Mouse (Mus musculus) lung, postnatal 25 days (tissue): Measurements from ENCODE around the gene Sec23ip.
"Not testable (repeated sequence)": the region's sequence is repeated elsewhere in the genome, so short reads cannot be mapped to it uniquely, and the experiment has no call there.

Source experiments
- DNase-seq: peaks from one replicate; pipeline ENCODE4 v3.0.0; 2022; ENCODE audit warnings: low spot score

Sec23ip gene

GRCm38 (mm10) chr7:128744684-128745485, at the start of gene Sec23ip:
Gene Sec23ip, plus strand, starts transcription at chr7:128744943.
- DNase-seq: peak; percentile 100

- not testable (repeated sequence) for DNase-seq
Measured at GRCm38 (mm10) chr7:128699959-128700358, 44.8 kb upstream of the Sec23ip start.

GRCm38 (mm10) chr7:128705735-128706134, 39.0 kb upstream of the Sec23ip start:
- DNase-seq: peak; percentile 63

GRCm38 (mm10) chr7:128717991-128718390, 26.8 kb upstream of the Sec23ip start:
- DNase-seq: peak; percentile 18

- DNase-seq: peak; percentile 88
Measured at GRCm38 (mm10) chr7:128724761-128725160, 20.0 kb upstream of the Sec23ip start.

GRCm38 (mm10) chr7:128725189-128725588, 19.6 kb upstream of the Sec23ip start:
- DNase-seq: no peak

GRCm38 (mm10) chr7:128726999-128727398, 17.7 kb upstream of the Sec23ip start:
- no peak for DNase-seq

GRCm38 (mm10) chr7:128727701-128728100, 17.0 kb upstream of the Sec23ip start:
- DNase-seq: no peak

- peak; percentile 35 for DNase-seq
Measured at GRCm38 (mm10) chr7:128728738-128729137, 16.0 kb upstream of the Sec23ip start.

- DNase-seq: no peak
Measured at GRCm38 (mm10) chr7:128731585-128731984, 13.2 kb upstream of the Sec23ip start.

- DNase-seq: no peak
Measured at GRCm38 (mm10) chr7:128738041-128738440, 6.7 kb upstream of the Sec23ip start.

GRCm38 (mm10) chr7:128739116-128739461, 5.7 kb upstream of the Sec23ip start:
- no peak for DNase-seq

GRCm38 (mm10) chr7:128739462-128740277, 5.1 kb upstream of the Sec23ip start:
- peak; percentile 69 for DNase-seq

- peak; percentile 97 for DNase-seq
Measured at GRCm38 (mm10) chr7:128740334-128740733, 4.4 kb upstream of the Sec23ip start, which contains the start of gene Mcmbp. Gene Mcmbp, minus strand, starts transcription at chr7:128740495.

- DNase-seq: no peak
Measured at GRCm38 (mm10) chr7:128743898-128744297, 845 bp upstream of the Sec23ip start.

- DNase-seq: no peak
Measured at GRCm38 (mm10) chr7:128746151-128746550, 1.4 kb downstream of the Sec23ip start.

GRCm38 (mm10) chr7:128748758-128749157, 4.0 kb downstream of the Sec23ip start:
- DNase-seq: peak; percentile 89

GRCm38 (mm10) chr7:128750296-128750695, 5.6 kb downstream of the Sec23ip start:
- no peak for DNase-seq

GRCm38 (mm10) chr7:128752012-128752411, 7.3 kb downstream of the Sec23ip start:
- no peak for DNase-seq

- DNase-seq: no peak
Measured at GRCm38 (mm10) chr7:128755396-128755795, 10.7 kb downstream of the Sec23ip start.

- DNase-seq: no peak
Measured at GRCm38 (mm10) chr7:128758948-128759347, 14.2 kb downstream of the Sec23ip start.

- no peak for DNase-seq
Measured at GRCm38 (mm10) chr7:128766696-128767095, 22.0 kb downstream of the Sec23ip start.

- no peak for DNase-seq
Measured at GRCm38 (mm10) chr7:128777201-128777600, 32.5 kb downstream of the Sec23ip start.
